Mouse (Mus musculus): Measurements from ENCODE around the gene Srcin1.

DNA sequence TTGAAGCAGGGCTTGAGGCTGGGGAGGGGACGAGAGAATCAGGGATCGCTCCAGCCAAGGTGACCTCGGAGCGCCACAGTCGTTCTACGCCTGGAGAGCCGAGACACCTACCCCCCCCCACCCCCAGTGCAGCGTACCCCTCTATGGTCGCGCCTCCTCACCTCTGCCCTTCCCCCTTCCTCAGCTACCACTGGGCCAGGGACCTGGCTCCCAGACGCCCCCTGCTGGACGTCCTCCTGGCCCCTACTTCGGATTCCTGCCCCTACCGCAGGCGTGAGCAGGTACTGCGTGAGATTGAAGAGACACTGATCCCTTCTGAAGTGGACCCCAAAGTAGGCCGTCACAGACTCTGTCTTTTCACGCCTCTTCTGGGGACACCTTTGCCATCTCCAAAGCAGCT, 348 bp downstream of the Srcin1 start:
- TF ChIP-seq CTCF (IDR thresholded peaks at IDR 0.05; ENCODE audit: low read depth) (peak; percentile 88), EP300 (IDR thresholded peaks at IDR 0.05; ENCODE audit: low read depth) (no peak)

All from heart, postnatal 0 days (tissue).